Mouse (Mus musculus) C2C12 (cell line): ENCODE measurements around the gene Hoxb8. TPM values are rescaled to one million over a fixed set of nuclear protein-coding genes. Genes with fewer than 3 reads are reported as not detected.
A peak's percentile ranks its signal among the peaks of the same experiment; 100 is the strongest.

ENCODE experiments used
- H3K27me3 ChIP-seq: one replicate; pipeline ENCODE4 v1.6.1; 2011; ENCODE audit not compliant: control insufficient read depth, insufficient read depth, insufficient read length
- H3K36me3 ChIP-seq: one replicate; pipeline ENCODE4 v1.6.1; 2011; ENCODE audit not compliant: control insufficient read depth, insufficient read depth
- H3K4me3 ChIP-seq: one replicate; pipeline ENCODE4 v1.5.1; 2011; ENCODE audit warnings: mild to moderate bottlenecking, control low read depth; ENCODE audit not compliant: poor library complexity, insufficient read depth, severe bottlenecking
- H3K79me2 ChIP-seq: one replicate; pipeline ENCODE4 v1.6.1; 2011; ENCODE audit not compliant: control insufficient read depth, insufficient read depth
- H3K79me3 ChIP-seq: one replicate; pipeline ENCODE4 v1.6.1; 2011; ENCODE audit warnings: low read depth, control low read depth
- H3ac ChIP-seq: one replicate; pipeline ENCODE3; 2011; ENCODE audit warnings: low read depth; ENCODE audit not compliant: control insufficient read depth, insufficient read length
- CEBPB ChIP-seq: IDR thresholded peaks from one replicate; pipeline ENCODE4 v1.6.1; 2011; ENCODE audit warnings: low read depth, mild to moderate bottlenecking, control low read depth, moderate library complexity
- CTCF ChIP-seq: IDR thresholded peaks from one replicate; pipeline ENCODE4 v1.5.1; 2011; ENCODE audit not compliant: control insufficient read depth, insufficient read depth, insufficient read length
- FOSL1 ChIP-seq: IDR thresholded peaks from one replicate; pipeline ENCODE4 v1.8.0; 2011; ENCODE audit warnings: mild to moderate bottlenecking, low read length; ENCODE audit not compliant: poor library complexity, insufficient read depth, severe bottlenecking
- MAX ChIP-seq: IDR thresholded peaks from one replicate; pipeline ENCODE4 v1.6.1; 2011; ENCODE audit warnings: mild to moderate bottlenecking, control low read depth
- MYOD1 ChIP-seq: IDR thresholded peaks from one replicate; pipeline ENCODE4 v1.6.1; 2011; ENCODE audit warnings: low read depth; ENCODE audit not compliant: control insufficient read depth, insufficient read length
- MYOG ChIP-seq: IDR thresholded peaks from one replicate; pipeline ENCODE4 v1.6.1; 2011; ENCODE audit not compliant: control insufficient read depth, insufficient read length; ENCODE audit errors: extremely low read depth
- USF1 ChIP-seq: IDR thresholded peaks from one replicate; pipeline ENCODE4 v1.6.1; 2011; ENCODE audit warnings: low read depth, mild to moderate bottlenecking, control low read depth, moderate library complexity
- polyA plus RNA-seq: library from polyadenylated mRNA; unstranded; fragments of >200 nt; fragmentation: generic; extraction: Trizol; gene quantifications from one replicate; pipeline ENCODE4 v1.2.1, GENCODE M21; 2012; ENCODE audit warnings: missing spikeins

Gene Hoxb8
- polyA plus RNA-seq, 1 experiment, result 0.02 TPM

- no peaks in the 10 kb centered on the region for H3K79me3 ChIP-seq
- no peaks in the 10 kb centered on the region for H3K36me3 ChIP-seq
- H3K79me2 ChIP-seq, result no peaks in the 10 kb centered on the region
- H3ac ChIP-seq, result no peak overlapping the region
- H3K4me3 ChIP-seq, result no peak overlapping the region
- TF ChIP-seq MYOD1, result no peak
- TF ChIP-seq MAX, result no peak
- TF ChIP-seq CEBPB, result no peak
- TF ChIP-seq USF1, result no peak
- TF ChIP-seq FOSL1, result no peak
- no peak for TF ChIP-seq MYOG
- no peak for TF ChIP-seq CTCF
- peaks cover 92% of the 10 kb centered on the region for H3K27me3 ChIP-seq
These were observed 6.9 kb downstream of the Hoxb8 start for GRCm38 (mm10) chr11:96288455-96289221.

GRCm38 (mm10) chr11:96289293-96289692 lies 7.6 kb downstream of the Hoxb8 start:
- Histone ChIP-seq H3ac (no peak overlapping the region), H3K36me3 (no peaks in the 10 kb centered on the region), H3K79me2 (no peaks in the 10 kb centered on the region), H3K27me3 (peaks cover 90% of the 10 kb centered on the region), H3K79me3 (no peaks in the 10 kb centered on the region), H3K4me3 (no peak overlapping the region)
- TF ChIP-seq FOSL1 (no peak), MYOD1 (no peak), CEBPB (no peak), MAX (no peak), USF1 (no peak), CTCF (no peak), MYOG (no peak)

- TF ChIP-seq CTCF, result no peak
- TF ChIP-seq FOSL1, result no peak
- no peak for TF ChIP-seq USF1
- no peak for TF ChIP-seq CEBPB
- TF ChIP-seq MYOD1, result no peak
- no peak for TF ChIP-seq MYOG
- TF ChIP-seq MAX, result no peak
- Histone ChIP-seq H3K36me3 (no peaks in the 10 kb centered on the region), H3K79me3 (no peaks in the 10 kb centered on the region), H3K4me3 (no peak overlapping the region), H3K27me3 (peaks cover 90% of the 10 kb centered on the region), H3K79me2 (no peaks in the 10 kb centered on the region), H3ac (no peak overlapping the region)
These were observed 8.1 kb downstream of the Hoxb8 start for GRCm38 (mm10) chr11:96289837-96290236.

- TF ChIP-seq FOSL1 (no peak), MYOG (no peak)
- H3K4me3 ChIP-seq, result no peak overlapping the region
- H3K27me3 ChIP-seq, result peaks cover 90% of the 10 kb centered on the region
- H3ac ChIP-seq, result no peak overlapping the region
- H3K36me3 ChIP-seq, result no peaks in the 10 kb centered on the region
- H3K79me2 ChIP-seq, result no peaks in the 10 kb centered on the region
- no peaks in the 10 kb centered on the region for H3K79me3 ChIP-seq
These were observed 9.1 kb downstream of the Hoxb8 start for GRCm38 (mm10) chr11:96290705-96291355.

GRCm38 (mm10) chr11:96291681-96292564 lies 10.2 kb downstream of the Hoxb8 start, which contains the start of gene Hoxb6:
Gene Hoxb6, plus strand, starts transcription at chr11:96292476.
- no peak for TF ChIP-seq CTCF
- TF ChIP-seq MYOD1, result no peak
- TF ChIP-seq USF1, result no peak
- TF ChIP-seq FOSL1, result no peak
- TF ChIP-seq CEBPB, result no peak
- TF ChIP-seq MAX, result no peak
- TF ChIP-seq MYOG, result no peak

More at GRCm38 (mm10) chr11:96291681-96292564, 10.2 kb downstream of the Hoxb8 start, which contains the start of gene Hoxb6:
- no peak within 1 kb of the TSS for H3K4me3 ChIP-seq
- no peaks in the 10 kb centered on the region for H3K79me2 ChIP-seq
- peak within 1 kb of the TSS; percentile 52 for H3ac ChIP-seq
- H3K27me3 ChIP-seq, result peaks cover 89% of the 10 kb centered on the region
- no peaks in the 10 kb centered on the region for H3K79me3 ChIP-seq
- H3K36me3 ChIP-seq, result no peaks in the 10 kb centered on the region
